Mouse (Mus musculus): Measurements from ENCODE around the gene Dkk1.
"Not testable (repeated sequence)": the region's sequence is repeated elsewhere in the genome, so short reads cannot be mapped to it uniquely, and the experiment has no call there.

The Dkk1 gene

GRCm38 (mm10) chr19:30549044-30549853 is at the start of gene Dkk1:
Gene Dkk1 (minus strand): TSS chr19:30549665.
- DNase-seq: no peak

DNA sequence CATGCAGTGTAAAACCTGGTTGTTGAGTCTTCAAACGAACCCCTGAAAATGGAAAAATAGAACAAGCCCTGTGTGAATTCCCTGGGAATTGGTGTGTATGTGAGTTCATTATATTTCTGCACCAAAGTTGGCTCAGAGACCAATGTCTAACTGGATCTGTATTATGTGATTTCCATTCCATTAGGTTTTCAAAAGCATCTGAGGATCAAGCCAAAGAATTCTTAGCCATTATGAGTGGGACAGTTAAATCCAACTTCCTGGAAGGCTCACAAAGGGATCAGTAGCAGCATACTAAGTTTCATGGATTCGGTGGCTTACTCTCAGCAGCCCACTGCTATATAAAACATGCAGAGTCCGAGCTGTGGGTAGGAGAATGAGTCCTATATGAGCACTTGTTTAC is 36.9 kb upstream of the Dkk1 start:
- no peak for DNase-seq

DNA sequence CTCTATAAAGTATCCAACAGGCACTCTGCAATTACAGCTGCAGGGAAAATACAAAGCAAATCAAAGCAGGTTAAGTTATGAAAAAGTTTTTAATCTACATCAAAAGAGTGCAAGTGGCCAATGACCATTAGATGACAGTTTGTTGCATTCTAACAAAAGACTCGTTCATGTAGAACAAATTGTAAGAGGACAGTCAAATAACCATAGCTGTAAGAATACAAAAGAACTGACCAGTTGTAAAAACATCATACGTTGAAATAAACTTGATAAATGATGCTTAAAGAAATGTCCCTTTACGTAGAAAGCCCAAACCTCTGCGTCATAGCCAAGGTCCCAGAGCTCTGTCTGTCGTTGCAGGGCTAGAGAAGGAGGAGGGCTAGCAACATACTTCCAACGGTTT is 15.1 kb upstream of the Dkk1 start:
- no peak for DNase-seq

- DNase-seq: no peak
Measured at GRCm38 (mm10) chr19:30563876-30564275, 14.4 kb upstream of the Dkk1 start.

DNA sequence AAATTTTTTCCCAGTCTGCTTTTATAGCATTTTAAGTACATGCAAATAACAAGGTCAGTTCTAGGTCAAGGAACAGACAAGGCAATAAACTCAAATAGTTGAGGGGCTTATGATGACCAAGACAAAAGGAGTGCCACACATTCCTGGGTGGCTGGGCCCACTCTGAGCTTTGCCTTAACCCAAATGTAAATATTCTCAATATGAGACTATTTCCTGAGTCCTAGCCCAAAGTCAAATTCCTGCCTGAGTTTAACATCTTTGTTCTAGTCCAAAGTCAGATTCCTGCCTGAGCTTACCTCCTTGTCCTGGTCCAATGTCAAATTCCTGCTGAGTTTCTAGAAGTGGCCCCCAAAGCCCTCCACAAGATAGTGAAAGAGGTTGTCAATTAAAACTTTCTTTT is 8.6 kb upstream of the Dkk1 start:
- DNase-seq: no peak

DNA sequence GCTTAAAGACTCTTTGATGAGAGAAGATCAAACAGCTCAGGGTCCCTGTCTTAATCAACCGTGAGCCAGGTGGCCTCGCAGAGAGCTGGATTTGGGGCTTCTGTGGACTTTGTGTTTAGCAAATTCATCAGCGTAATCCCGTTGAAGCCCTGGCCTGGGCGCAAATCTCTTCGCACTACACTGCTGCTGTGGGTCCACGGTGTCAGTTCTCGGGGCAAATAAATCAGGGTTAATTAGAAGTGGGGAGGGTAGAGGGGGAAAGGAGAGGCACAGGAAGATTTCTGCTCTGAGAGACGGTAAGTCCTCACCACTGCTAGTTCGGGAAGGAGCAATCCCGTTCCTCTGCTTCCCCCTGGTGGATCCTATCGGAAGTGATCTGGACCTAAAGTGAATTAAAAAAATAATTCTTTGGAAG is 5.0 kb upstream of the Dkk1 start:
- peak; percentile 27 to 32 for DNase-seq

DNA sequence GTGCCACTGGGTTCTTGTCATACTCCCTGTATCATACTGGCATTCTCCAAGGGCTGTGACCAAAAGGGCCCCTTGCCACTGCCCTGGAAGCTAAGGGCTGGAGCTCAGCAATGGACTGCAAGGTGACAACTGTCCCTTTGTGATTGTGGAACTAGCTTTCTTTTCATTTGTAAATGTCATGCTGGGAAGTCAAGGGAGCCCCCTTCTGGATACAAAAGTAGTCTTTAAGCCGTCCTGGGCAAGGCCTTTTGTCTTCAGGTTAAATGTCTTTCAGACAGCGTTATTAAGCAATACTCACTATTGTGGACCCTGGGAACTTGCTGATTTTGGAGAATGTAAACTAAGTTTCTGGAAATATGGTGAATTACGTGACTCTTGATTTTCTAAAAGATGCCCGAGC is 4.3 kb upstream of the Dkk1 start:
- no peak for DNase-seq

DNA sequence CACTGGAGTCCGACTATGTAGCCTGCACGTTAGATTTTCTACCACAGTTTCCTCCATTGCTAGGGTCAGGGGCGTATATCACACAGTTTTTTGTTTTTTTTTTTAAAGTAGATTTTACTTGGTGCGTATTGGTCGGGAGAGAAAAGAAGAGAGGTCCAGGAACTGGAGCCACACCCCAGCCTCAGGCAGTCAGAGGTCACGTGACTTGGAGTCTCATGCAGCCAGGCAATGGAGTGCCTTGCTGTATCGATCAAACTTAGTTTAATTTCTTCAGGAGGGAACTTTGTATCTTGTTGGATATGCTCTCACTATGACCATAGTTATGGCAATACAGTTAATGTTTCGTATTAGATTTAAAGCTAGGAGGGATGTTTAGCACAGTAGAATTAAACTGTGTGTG is 2.8 kb upstream of the Dkk1 start:
- DNase-seq: no peak

DNA sequence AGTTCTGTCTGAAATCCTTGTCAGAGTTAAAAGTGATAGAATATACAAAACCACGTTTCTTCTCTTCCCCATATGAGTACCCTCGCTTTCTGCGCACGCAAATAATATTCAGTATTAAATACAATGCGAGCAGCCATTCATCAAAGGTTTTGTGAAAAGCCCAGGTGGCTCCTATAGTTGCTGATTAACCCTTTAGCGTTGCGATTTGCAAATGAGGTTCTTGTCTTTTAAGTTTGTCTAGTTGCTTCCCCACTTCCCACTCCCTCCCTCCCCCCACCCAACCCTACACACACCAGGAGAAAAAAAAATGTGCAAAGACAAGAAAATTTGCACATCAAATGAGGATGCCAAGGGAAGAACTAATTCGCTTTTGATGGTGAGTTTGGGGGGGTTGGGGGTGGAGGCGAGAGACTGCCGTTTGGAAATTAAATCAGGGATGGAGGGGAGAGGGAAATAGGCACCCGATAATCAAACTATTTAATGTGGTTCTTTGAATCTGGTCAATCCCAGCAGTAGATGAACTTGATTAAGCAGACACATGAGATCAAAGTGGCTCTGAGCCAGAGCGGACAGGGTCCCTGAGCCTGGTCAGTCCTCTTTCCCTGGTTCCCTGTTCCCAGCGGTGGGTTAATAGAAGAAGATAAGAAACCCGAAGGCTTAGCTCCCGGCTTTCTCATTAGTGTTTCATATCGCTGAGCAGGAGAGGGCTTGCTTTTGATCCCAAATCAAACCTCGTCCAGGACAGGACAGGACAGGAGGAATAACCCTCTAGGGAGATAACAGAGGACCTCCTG is 586 bp upstream of the Dkk1 start:
- DNase-seq: no peak

GRCm38 (mm10) chr19:30548411-30549043 is 938 bp downstream of the Dkk1 start:
- DNase-seq: no peak

GRCm38 (mm10) chr19:30539365-30539941 is 10.0 kb downstream of the Dkk1 start:
- DNase-seq: not testable (repeated sequence)

- DNase-seq: no peak
Measured at GRCm38 (mm10) chr19:30516771-30517170, 32.7 kb downstream of the Dkk1 start.

GRCm38 (mm10) chr19:30510481-30510880 is 39.0 kb downstream of the Dkk1 start:
- DNase-seq: no peak

- no peak for DNase-seq
Measured at GRCm38 (mm10) chr19:30505497-30505896, 44.0 kb downstream of the Dkk1 start.
